Mouse (Mus musculus) olfactory bulb, adult 2 months (tissue): ENCODE data around the gene 9430015G10Rik.

ENCODE experiments used
- CTCF ChIP-seq: fragments of 200-500 bp; IDR thresholded peaks from 2 replicates; pipeline ENCODE4 v1.5.1; 2012; ENCODE audit warnings: low read depth, mild to moderate bottlenecking, low read length, moderate library complexity; ENCODE audit not compliant: insufficient read depth
- POLR2A ChIP-seq: fragments of 200-500 bp; IDR thresholded peaks from 2 replicates; pipeline ENCODE4 v1.6.1; 2012; ENCODE audit warnings: mild to moderate bottlenecking, low read depth, low read length, moderate library complexity; ENCODE audit not compliant: insufficient read depth

GRCm38 (mm10) chr4:156092765-156093164 lies 17.0 kb upstream of the 9430015G10Rik start:
- no peak for TF ChIP-seq CTCF
- no peak for TF ChIP-seq POLR2A
